Mouse (Mus musculus) forebrain, embryonic 16.5 days (tissue): ENCODE measurements around the gene Gm7247. TPM values are rescaled to one million over a fixed set of nuclear protein-coding genes. Genes with fewer than 3 reads are reported as not detected.
"Not testable (repeated sequence)": the region's sequence is repeated elsewhere in the genome, so short reads cannot be mapped to it uniquely, and the experiment has no call there.

Source experiments
- ATAC-seq: fragments of 200-750 bp; cut with Nextera tagmentation; 2 replicates; pipeline ENCODE4 v1.8.0; 2017; ENCODE audit warnings: mild to moderate bottlenecking, moderate library complexity
- H3K27ac ChIP-seq: fragments of 300-500 bp; sonication (generic); 2 replicates; pipeline ENCODE4 v1.5.1; 2014; ENCODE audit warnings: low read length, control low read depth
- H3K27me3 ChIP-seq: fragments of 300-500 bp; sonication (generic); replicated peaks from 2 replicates; pipeline ENCODE4 v1.6.1; 2014; ENCODE audit warnings: low read length; ENCODE audit not compliant: control insufficient read depth, insufficient read depth
- H3K36me3 ChIP-seq: fragments of 300-500 bp; sonication (generic); 2 replicates; pipeline ENCODE4 v1.6.1; 2014; ENCODE audit not compliant: control insufficient read depth, insufficient read depth
- H3K4me1 ChIP-seq: fragments of 300-500 bp; sonication (generic); replicated peaks from 2 replicates; pipeline ENCODE4 v1.6.1; 2014; ENCODE audit warnings: low read length; ENCODE audit not compliant: control insufficient read depth, insufficient read depth
- H3K4me2 ChIP-seq: fragments of 300-500 bp; sonication (generic); 2 replicates; pipeline ENCODE4 v1.6.1; 2014; ENCODE audit warnings: mild to moderate bottlenecking, low read length, control low read depth
- H3K4me3 ChIP-seq: fragments of 300-500 bp; sonication (generic); replicated peaks from 2 replicates; pipeline ENCODE4 v1.5.1; 2014; ENCODE audit warnings: mild to moderate bottlenecking, low read length, control low read depth
- H3K9ac ChIP-seq: fragments of 300-500 bp; sonication (generic); replicated peaks from 2 replicates; pipeline ENCODE4 v1.6.1; 2014; ENCODE audit warnings: low read depth, low read length, control low read depth
- H3K9me3 ChIP-seq: fragments of 300-500 bp; sonication (generic); 2 replicates; pipeline ENCODE4 v1.6.1; 2016; ENCODE audit warnings: low read length; ENCODE audit not compliant: control insufficient read depth
- WGBS: fragments of 180-500 bp; shearing (Covaris S2); extraction: QIAGEN DNeasy Blood & Tissue Kit; methylation state at CpG from one replicate; pipeline ENCODE4 v1.1.7; 2014; 5-methylcytosine and 5-hydroxymethylcytosine counted together
- polyA plus RNA-seq: library from polyadenylated mRNA; unstranded; fragments of >200 nt; fragmentation: Nextera tagmentation; extraction: Ambion mirVana; gene quantifications from 2 replicates; pipeline ENCODE4 v1.2.1, GENCODE M21; 2015

Gene Gm7247
- polyA plus RNA-seq, 1 experiment from 2014 or later = not detected

DNA sequence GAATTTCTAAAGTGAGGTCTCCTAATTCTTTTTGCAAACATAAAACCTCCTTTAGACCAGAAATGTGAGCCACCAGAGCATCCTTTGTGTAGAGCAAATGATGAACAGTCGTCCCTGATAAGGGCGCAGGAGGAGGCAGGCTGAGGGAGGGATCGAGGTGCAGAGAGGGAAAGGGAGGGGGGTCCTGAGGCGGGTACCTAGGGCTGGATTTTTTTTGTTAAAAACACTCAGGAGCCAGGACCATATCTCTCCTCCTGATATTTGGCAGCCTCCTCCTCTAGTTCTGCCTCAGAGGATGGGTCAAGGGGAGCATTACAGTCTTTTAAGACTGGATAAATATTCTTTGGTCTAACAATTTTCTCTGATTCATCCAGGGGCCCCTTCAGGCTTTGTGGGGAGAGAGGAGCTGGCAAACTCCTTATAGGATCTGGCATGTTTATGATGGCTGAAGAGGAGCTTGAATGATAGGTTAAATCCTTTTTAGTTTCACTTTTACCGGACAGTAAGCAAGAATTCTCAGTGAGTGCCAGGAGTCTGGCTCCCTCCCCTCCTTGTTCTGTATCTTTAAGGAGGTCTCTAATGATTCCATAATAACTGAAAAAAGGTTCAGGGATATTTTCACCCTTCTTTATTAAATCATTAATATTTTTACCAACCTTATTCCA, 120.6 kb downstream of the Gm7247 start:
- H3K9me3 ChIP-seq = no peaks in the 10 kb centered on the region
- 90% methylated on average over 5 of the region's 5 CpGs for WGBS
- no peak for ATAC-seq

GRCm38 (mm10) chr14:51482971-51483381, 121.4 kb downstream of the Gm7247 start:
- not testable (repeated sequence) for H3K4me3 ChIP-seq, H3K27ac ChIP-seq, ATAC-seq, H3K9me3 ChIP-seq, H3K27me3 ChIP-seq, H3K9ac ChIP-seq, H3K36me3 ChIP-seq, H3K4me2 ChIP-seq, H3K4me1 ChIP-seq
- 87% methylated on average over 10 of the region's 10 CpGs for WGBS

More for the DNA sequence above, 120.6 kb downstream of the Gm7247 start:
- Histone ChIP-seq H3K4me3 (no peak overlapping the region), H3K27ac (no peak overlapping the region), H3K27me3 (no peaks in the 10 kb centered on the region), H3K36me3 (no peaks in the 10 kb centered on the region), H3K4me1 (no peaks in the 10 kb centered on the region), H3K4me2 (no peak overlapping the region), H3K9ac (no peak overlapping the region)

- Histone ChIP-seq H3K36me3 (no peaks in the 10 kb centered on the region), H3K4me2 (no peak overlapping the region), H3K9me3 (no peaks in the 10 kb centered on the region), H3K27me3 (no peaks in the 10 kb centered on the region), H3K27ac (no peak overlapping the region), H3K4me1 (no peaks in the 10 kb centered on the region), H3K9ac (no peak overlapping the region), H3K4me3 (no peak overlapping the region)
- WGBS = 100% methylated on average over 1 of the region's 1 CpGs
- no peak for ATAC-seq
Observed at GRCm38 (mm10) chr14:51483671-51484070, 122.1 kb downstream of the Gm7247 start.

DNA sequence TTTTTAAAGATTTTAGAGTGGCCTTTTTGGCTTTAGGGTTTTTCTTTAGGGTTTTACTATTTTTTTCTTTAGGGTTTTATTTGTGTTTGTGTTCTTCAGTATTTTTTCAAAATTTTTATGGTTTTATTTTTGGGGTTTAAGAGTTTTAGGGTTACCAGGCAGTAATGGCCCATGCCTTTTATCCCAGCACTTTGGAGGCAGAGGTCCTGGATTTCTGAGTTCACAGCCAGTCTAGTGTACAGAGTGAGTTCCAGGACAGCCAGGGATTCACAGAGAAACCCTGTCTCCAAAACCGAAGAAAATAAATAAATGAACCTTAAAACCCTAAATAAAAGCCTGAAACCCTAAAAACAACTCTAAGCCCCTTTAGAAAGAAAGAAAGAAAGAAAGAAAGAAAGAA, 124.6 kb downstream of the Gm7247 start:
- Histone ChIP-seq H3K36me3 (no peaks in the 10 kb centered on the region), H3K4me3 (no peak overlapping the region), H3K9me3 (no peaks in the 10 kb centered on the region), H3K27ac (no peak overlapping the region), H3K9ac (no peak overlapping the region), H3K4me2 (no peak overlapping the region), H3K27me3 (no peaks in the 10 kb centered on the region), H3K4me1 (no peaks in the 10 kb centered on the region)
- no peak for ATAC-seq
- 65% methylated on average over 1 of the region's 1 CpGs for WGBS

DNA sequence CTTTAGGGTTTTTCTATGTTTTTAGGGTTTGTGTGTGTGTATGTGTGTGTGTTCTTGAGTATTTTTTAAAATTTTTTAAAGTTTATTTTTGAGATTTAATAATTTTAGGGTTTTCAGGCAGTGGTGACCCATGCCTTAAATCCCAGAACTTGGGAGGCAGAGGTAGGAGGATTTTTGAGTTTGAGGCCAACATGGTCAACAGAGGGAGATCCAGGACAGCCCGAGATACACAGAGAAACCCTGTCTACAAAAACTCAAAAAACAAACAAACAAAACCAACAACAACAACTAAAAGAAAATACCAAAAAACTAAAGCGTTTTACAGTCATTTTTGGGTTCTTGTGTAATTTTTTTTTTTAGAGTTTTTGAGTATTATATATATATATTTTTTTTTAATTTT, 134.2 kb downstream of the Gm7247 start:
- Histone ChIP-seq H3K4me1 (no peaks in the 10 kb centered on the region), H3K36me3 (no peaks in the 10 kb centered on the region), H3K9me3 (no peaks in the 10 kb centered on the region), H3K9ac (no peak overlapping the region), H3K27me3 (no peaks in the 10 kb centered on the region), H3K27ac (no peak overlapping the region), H3K4me3 (no peak overlapping the region), H3K4me2 (no peak overlapping the region)
- 90% methylated on average over 2 of the region's 2 CpGs for WGBS
- no peak for ATAC-seq

- no peaks in the 10 kb centered on the region for H3K36me3 ChIP-seq
- no peak overlapping the region for H3K9ac ChIP-seq
- WGBS = 93% methylated on average over 1 of the region's 1 CpGs
- no peak overlapping the region for H3K4me3 ChIP-seq
- no peaks in the 10 kb centered on the region for H3K9me3 ChIP-seq
- ATAC-seq = no peak
- no peaks in the 10 kb centered on the region for H3K27me3 ChIP-seq
- H3K27ac ChIP-seq = no peak overlapping the region
- H3K4me2 ChIP-seq = no peak overlapping the region
- H3K4me1 ChIP-seq = no peaks in the 10 kb centered on the region
Observed at GRCm38 (mm10) chr14:51496955-51497354, 135.4 kb downstream of the Gm7247 start.

- ATAC-seq = no peak
- no peak overlapping the region for H3K27ac ChIP-seq
- 93% methylated on average over 2 of the region's 2 CpGs for WGBS
Observed at GRCm38 (mm10) chr14:51497958-51498357, 136.4 kb downstream of the Gm7247 start.

GRCm38 (mm10) chr14:51499707-51500275, 138.2 kb downstream of the Gm7247 start:
- WGBS = 84% methylated on average over 2 of the region's 2 CpGs
- Histone ChIP-seq H3K4me1 (no peaks in the 10 kb centered on the region), H3K27ac (no peak overlapping the region), H3K4me3 (no peak overlapping the region), H3K9me3 (no peaks in the 10 kb centered on the region), H3K36me3 (no peaks in the 10 kb centered on the region), H3K27me3 (no peaks in the 10 kb centered on the region), H3K4me2 (no peak overlapping the region), H3K9ac (no peak overlapping the region)
- no peak for ATAC-seq

More at GRCm38 (mm10) chr14:51497958-51498357, 136.4 kb downstream of the Gm7247 start:
- no peaks in the 10 kb centered on the region for H3K9me3 ChIP-seq
- no peak overlapping the region for H3K4me3 ChIP-seq
- no peak overlapping the region for H3K4me2 ChIP-seq
- no peaks in the 10 kb centered on the region for H3K36me3 ChIP-seq
- no peak overlapping the region for H3K9ac ChIP-seq
- H3K27me3 ChIP-seq = no peaks in the 10 kb centered on the region
- H3K4me1 ChIP-seq = no peaks in the 10 kb centered on the region

DNA sequence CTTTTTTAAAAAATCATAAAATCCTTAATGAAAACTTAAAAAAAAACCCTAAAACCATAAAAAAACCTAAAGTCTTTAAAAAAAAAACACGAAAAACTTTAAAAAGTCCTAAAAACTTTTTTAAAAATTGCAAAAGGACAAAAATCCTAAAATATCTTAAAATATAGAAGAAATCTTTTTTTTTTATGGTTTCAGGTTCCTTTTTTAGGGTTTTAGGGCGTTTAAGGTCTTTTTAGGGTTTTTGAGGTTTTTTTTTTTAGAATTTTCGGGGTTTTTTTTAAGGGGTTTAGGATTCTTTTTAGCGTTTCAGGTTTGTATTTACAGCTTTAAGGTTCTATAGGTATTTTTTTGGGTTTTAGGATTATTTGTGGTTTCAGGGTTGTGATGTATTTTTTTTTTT, 138.9 kb downstream of the Gm7247 start:
- ATAC-seq = no peak
- no peaks in the 10 kb centered on the region for H3K27me3 ChIP-seq

More for the DNA sequence above, 138.9 kb downstream of the Gm7247 start:
- Histone ChIP-seq H3K4me3 (no peak overlapping the region), H3K9me3 (no peaks in the 10 kb centered on the region), H3K27ac (no peak overlapping the region), H3K4me1 (no peaks in the 10 kb centered on the region), H3K4me2 (no peak overlapping the region), H3K36me3 (no peaks in the 10 kb centered on the region), H3K9ac (no peak overlapping the region)
- 89% methylated on average over 4 of the region's 4 CpGs for WGBS
